Mouse (Mus musculus): ENCODE measurements around the gene Mettl6.

DNA sequence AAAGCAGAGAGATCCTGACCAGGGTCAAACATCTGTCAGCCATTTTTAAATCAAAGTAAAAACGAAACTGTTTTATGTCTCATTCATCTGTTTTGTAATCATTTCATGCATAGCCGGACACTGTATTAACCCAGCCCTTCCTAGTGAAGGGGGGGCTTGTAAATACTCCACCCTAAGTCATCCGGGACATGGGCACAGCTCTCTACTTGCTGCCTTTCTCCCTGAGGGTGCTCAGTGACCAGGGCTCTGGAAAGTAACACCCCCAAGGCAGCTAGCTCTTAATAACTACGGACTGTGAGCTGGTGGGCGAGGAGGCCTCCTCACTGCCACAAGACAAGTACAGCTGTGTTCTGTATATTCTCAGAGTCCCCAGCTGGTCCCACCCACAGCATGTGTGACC, 45.8 kb downstream of the Mettl6 start:
- TF ChIP-seq GATA1 (IDR thresholded peaks at IDR 0.05; ENCODE audit: borderline replicate concordance, low read length): no peak
- TF ChIP-seq FLI1 (IDR thresholded peaks at IDR 0.05; ENCODE audit: low read length): no peak
